Mouse (Mus musculus) thymus, adult 2 months (tissue): ENCODE data around the gene Pigq.

Source experiments
- CTCF ChIP-seq: fragments of 200-500 bp; IDR thresholded peaks from 2 replicates; pipeline ENCODE4 v1.5.1; 2012; ENCODE audit warnings: mild to moderate bottlenecking, control low read depth, low read length, moderate library complexity, borderline replicate concordance; ENCODE audit not compliant: control insufficient read depth, poor library complexity, insufficient read depth; ENCODE audit errors: extremely low read depth
- POLR2A ChIP-seq: fragments of 200-500 bp; IDR thresholded peaks from 2 replicates; pipeline ENCODE4 v1.6.1; 2012; ENCODE audit warnings: mild to moderate bottlenecking, low read length, control low read depth, moderate library complexity; ENCODE audit not compliant: control insufficient read depth, poor library complexity, insufficient read depth; ENCODE audit errors: extremely low read depth

DNA sequence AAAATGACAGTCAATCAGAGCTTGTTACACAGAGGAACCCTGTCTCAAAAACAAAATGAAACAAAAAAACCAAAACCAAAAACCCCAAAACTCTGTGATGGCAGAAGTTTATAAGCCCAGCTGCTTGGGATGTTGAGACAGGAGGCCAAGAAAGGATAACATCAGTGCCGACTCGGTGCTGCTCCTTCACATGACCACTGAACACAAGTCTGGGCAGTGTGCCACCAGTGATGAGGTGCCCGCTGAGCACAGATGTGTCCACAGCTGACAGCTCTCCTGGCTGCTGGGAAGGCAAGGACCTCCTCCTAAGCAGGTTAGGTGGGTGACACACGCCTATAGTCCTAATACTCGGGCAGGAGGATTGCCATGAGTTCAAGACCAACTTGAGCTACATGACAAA, 22.6 kb downstream of the Pigq start:
- TF ChIP-seq CTCF = no peak
- no peak for TF ChIP-seq POLR2A
